Mouse (Mus musculus) neural tube, embryonic 10.5 days (tissue): ENCODE data around the gene Tmem131l.

ENCODE experiments used
- DNase-seq: peaks from one replicate; pipeline ENCODE4 v3.0.0-alpha.2; 2017; ENCODE audit warnings: low spot score; ENCODE audit errors: extremely low spot score

Tmem131l gene

DNA sequence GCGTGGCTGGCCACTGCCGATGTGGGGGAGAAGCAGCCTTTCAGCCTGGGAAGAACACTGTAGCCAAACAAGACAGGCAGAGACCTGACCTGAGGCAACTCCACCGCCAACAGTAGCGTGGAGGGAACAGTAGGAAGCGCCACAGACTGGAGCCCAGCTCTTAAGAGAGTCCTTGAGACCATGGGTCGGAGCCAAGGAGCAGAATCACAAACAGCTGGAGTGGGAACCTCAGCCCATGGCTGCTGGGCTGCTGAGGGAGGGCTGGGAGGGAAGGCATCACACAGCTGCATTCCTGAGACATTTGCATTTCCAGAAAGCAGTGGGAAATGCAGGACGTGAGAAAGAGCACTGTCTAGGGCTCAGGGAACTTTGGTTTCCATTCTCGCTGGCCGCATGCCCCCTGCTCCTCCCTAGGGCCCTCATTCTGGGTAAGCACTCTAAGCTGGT, 8.8 kb upstream of the Tmem131l start:
- no peak for DNase-seq

DNA sequence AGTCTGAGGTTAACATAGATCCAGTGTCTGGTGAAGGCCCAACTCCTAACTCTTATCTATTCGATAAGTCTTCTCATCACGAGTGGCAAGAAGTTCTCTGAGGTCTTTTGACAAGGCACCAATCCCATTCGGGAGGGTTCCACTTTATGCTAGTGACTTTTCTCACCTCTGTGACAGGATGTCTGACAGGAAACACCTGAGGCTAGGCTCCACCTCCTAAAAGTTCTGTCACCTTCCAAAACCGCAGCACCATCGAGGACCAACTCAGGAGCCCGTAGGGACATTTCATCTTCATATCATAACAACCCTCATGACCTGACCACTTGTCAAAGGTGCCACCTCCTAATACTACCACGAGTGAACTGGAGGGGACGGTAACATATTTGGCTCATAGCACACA, 6.2 kb upstream of the Tmem131l start:
- DNase-seq: no peak

DNA sequence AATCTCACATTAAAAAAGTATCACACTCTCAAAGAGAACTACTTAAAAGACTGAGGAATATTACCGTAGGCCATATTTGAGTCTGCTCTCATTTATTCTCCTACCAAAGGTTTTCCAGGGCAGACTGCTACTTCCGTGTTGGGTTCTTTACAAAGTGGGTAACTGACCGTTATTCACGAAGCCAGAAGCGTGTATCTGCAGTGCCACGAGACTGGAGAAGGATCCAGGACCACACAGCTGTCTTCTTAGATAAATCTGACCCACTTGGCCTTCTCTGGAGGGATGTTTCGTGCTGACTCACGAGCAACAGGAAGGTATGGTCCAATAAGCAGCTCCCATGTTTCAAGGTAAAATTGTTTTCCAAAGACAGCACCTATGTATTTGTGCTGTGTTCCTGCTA, 1.8 kb upstream of the Tmem131l start:
- DNase-seq: no peak

DNA sequence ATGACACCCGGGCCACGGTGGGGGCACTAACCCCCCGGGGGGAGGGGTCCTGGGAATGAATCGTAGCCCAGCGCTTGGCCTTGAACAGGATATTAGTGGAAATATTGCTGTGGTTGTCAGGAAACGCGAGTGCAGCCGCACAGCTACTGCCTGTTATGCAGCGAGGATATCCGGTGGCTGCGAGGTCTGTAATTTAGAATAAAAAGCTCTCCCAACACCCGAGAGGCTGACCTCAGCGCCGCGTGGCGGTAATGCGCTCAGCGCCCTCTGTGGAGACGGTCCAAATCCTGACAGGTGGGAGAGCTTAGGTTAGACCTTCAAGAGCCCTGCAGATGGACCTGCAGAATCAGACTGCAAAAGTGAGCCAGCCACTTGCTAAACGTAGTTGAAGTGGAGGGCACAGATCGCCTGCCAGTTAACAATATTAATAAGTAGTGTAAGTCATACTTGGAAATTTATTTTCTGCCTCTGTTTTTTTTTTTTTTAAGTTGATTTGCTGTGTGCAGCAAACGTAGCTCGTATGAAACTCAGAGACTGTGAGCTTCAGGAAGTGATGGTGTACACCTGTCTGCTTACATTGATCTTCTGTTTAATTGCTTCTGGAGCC, 604 bp upstream of the Tmem131l start:
- DNase-seq: no peak

DNA sequence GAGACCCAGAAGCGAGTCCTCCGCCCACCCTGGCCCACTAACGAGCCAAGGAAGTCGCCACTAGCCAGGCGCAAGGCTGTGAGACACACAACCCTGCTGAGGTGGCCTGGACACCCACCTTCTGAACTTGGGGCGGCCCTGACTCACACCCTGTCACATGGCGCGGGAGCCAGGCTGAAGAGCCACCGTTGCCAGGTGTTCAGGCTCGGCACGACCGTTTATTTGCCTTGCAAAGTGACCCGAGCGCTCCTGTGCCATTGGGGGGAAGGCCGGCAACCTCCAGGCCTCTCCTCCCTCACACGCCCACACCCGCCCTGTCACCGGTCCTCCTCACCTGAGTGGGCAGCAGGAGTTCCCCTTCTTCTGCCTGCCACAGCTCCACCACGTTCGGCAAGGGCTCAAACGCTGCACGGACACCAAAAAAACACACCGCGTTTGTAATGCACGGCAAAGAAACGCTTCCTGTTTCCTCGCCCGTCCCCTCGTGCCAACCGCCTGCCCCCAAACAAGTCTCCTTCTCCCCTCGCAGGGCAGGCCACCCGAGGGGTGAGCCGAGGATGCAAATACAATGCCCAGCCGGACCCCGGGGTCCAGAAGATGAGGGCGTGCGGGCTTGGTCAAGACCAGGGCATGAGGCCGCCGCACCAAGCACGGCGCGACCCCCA, 862 bp downstream of the Tmem131l start:
- DNase-seq: peak; percentile 84

DNA sequence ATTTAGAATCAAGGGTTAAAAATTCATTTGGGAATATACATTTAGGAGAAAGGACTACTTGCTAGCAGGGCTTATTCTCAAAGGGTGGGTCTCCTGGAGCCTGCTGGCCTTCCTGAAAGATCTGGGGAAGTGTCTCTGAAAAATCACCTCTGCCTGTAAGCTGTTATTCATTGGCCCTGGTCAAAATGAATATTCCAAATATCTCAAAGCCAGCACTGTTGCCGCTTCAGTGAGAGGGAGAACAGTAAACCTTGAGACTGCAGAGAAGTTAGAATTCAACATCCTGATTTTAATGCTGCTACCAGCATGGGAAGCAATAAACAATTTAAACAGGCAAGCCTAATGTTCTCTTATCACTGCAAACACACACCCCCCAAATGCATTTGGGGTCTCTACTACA, 1.8 kb downstream of the Tmem131l start:
- no peak for DNase-seq

DNA sequence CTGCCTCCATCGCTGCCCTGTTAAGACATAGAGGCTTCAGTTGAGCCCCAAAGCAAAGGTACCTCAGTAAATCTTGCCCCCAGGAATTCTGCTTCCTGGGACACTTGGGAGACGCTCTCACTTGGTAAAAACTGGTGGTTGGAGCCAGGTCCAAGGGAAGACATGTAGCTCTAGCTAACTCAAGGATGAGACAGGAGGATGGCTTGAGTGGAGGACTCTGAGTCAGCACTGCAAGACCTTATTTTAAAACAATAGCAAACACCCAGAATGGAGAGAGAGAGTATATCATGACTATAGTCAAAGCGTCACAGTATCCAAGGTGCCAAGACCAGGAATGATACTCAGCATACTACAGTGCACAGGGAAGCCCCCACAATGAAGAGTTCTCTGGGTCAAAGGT, 2.4 kb downstream of the Tmem131l start:
- DNase-seq: no peak

DNA sequence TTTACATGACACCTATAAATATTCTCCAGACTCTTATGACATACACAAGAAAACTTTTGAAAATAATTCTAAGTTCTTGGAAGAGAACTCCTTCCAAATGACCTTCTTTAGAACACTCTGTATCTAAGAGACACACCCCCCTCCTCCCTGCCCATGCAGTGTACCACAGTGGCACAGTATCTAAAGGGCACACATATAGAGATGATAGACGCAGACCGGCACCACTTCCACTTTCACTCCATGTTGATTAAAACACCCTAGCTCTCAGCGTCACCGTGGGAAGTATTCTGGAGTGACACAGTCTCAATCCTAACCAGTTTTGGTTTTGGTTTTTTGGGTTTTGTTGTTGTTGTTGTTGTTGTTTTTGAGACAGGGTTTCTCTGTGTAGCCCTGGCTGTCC, 3.1 kb downstream of the Tmem131l start:
- DNase-seq: no peak

DNA sequence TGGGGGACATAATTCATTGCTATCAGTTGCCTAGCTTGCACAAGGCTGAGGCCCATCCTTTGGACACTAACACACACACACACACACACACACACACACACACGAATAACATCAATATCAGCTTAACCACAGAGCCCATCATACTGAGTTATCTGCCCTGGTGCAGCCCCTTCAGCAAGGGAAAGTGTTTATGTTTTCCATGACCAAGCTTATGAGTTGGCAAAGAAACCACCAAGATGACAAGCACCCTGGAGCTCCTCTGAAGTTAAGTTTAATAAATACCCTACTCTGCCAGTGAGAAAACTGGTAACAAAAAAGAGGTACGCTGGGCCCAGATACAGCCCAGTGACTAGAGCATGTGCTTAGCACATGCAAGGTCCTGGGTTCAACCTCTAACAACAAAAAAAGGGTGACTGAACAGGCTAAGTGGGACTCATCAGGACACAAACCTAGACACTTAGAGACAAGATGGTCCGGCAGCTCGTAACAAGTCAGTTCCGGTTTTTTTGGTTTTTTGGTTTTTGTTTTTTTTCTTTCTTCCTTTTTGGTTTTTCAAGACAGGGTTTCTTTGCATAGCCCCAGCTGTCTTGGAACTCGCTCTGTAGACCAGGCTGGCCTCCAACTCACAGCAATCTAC, 4.1 kb downstream of the Tmem131l start:
- no peak for DNase-seq

DNA sequence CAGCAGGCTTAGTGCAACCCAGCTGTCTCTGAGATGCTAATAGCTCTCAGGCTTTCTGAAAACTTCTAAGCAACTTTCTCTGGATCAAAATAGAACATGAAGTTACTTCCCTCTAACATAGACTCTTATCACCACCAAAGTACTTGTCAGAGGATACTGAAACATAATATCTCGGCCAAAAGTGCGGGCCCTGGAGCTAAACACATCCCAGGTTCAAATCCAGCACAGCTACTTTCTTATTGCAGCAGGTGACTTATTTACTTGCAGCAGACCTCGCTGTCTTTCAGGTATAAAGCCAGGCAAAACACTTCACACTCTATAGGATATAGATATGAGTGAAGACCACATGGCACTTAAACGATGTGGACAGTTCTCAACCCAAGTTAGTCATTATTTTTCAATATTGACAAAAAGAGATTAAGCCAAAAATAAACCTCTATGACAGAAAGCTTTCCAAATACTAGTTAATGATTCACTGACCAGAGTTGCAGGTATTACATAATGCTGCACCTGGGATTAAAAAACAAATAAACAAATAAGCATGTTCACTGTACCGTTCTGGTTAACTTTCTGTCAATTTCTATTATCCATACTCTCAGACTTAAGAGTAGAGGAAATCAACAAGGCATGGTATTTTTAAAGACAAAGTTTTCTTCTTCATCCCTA, 5.7 kb downstream of the Tmem131l start:
- DNase-seq: no peak

DNA sequence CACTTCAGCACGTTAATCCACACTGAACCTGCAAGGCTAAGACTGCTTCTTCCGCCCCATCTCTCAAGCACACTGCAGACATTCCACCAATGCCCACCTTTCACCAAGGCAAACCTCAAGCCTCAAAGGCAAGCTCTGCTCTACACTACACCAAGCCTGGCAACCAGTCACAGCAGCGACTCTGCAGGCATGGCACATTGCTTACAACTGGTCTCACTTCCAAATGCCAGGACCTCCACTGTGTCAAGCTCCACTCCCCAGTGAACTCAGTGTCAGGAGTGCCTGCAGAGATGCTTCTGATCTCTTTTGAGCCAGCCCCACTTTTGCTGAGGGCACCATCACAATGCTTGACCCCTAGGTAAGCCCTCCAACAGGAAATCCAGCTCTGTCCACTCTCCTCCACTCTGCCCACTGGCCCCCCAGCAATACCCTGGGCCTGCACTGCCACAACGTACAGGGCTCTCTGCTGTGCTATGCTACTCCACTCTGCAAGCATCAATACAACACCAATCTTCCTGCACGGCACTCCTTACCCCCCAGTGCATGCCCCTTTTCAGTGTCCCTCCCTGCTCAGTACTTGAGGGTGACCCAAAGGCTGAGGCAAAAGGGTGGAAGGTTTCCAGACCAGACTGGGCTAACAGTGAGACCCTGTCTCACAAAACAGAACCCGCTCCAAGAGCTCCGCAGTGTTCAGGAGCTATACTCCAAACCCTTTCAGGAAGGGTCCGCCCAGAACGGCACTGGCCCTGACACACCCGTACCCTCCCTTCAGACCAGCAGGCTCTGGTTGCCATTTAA, 6.8 kb downstream of the Tmem131l start:
- DNase-seq: no peak

DNA sequence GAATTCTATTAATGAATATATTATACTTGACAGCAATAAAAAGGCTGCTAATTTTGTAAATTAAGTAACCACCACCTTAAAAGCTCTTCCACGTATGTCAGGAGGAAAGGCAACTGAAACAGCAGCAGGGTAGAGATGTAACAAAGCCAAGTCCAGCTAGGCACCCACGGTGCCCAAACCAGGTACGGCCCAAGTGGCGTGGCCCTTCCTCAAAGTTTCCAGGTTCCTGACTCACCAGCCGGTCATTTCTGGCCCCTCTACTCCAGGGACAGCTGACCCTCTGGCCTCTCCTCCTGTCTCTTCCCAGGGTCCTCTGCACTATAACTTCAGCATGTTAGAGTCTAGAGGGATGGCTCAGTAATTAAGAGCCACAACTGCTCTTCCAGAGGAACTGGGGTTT, 7.6 kb downstream of the Tmem131l start:
- DNase-seq: no peak

DNA sequence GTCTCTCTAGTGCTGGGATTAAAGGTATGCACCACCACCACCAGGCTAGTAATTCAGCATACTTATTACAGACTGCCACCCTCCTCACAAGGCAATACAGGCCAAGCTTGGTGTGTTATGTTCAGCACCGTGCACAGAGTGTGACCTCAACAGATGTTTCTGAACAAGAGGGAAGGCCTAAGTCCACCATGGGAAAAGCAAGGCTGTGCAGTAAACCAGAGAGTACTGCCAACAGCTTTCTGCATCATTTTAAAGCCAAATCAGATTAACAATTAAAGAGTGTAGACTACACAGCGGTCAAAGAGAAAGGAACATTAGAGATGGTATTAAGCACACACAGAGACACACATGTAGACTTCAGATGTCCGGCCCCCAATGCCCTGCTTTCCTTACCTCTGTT, 8.8 kb downstream of the Tmem131l start:
- no peak for DNase-seq

DNA sequence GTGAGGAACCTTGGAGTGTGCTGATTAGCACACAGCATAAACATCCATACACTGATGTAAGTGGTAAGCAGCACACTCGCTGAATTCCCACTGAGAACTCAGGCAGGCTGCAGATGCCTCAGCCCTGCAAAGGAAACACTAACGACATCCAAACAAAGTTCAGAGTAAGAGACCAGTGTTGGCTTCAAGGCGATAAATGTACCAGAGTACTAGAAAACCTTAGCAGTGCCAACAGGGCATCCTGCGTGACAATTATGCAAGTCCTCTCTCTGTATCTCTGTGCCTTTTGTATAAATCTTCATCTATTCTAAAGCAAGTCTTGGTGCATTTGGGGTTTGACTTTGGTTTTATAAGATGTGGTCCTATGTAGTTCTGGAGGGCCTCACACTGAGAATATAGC, 11.0 kb downstream of the Tmem131l start:
- no peak for DNase-seq

DNA sequence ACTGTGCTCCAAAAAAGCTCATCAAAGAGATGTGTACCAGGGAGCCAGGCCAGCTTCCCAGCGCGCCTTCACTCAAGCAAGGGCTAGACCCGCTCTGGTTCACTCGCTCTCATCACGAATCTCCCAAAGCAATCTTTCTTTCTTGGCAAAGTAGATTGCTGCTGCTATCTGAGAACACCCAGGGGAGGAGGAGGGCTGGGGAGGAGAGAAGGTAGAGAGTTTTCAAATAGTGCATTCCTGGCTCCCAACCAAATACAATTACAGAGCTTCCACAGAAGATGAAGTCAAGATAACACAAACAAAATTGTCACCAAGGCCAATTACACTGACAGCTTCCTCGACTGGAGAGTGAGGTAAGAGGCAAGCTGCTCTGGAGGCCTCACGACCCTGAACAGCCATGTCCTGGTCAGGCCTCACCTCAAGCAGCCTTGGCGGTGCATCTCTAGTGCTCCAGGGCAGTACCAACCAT, 12.2 kb downstream of the Tmem131l start:
- DNase-seq: no peak

DNA sequence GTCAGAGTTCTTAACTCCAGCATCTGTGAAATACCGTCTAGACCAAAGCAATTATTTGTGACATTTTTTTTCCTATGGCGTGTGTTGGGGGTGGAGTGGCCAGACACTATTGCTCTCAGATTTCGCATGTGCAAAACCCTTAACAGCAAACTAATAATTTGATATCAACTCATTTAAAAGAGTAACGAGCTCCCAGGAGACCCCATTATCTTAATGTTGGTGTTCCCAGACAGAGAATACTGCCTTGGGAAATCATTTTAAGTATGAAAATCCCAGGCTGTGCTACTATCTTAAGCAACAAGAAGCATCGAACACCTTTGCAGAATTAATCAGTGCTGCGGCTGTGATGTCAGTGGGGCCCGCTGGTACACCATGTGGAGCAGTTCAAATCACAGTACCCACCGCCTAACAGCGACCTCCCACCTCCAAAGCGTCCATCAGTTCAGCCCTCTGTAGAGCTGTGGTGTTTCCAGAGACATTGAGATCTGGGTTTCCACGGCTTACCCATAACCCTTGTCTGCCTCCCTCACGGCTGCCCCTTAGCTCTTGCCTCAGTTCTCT, 15.4 kb downstream of the Tmem131l start:
- DNase-seq: no peak

DNA sequence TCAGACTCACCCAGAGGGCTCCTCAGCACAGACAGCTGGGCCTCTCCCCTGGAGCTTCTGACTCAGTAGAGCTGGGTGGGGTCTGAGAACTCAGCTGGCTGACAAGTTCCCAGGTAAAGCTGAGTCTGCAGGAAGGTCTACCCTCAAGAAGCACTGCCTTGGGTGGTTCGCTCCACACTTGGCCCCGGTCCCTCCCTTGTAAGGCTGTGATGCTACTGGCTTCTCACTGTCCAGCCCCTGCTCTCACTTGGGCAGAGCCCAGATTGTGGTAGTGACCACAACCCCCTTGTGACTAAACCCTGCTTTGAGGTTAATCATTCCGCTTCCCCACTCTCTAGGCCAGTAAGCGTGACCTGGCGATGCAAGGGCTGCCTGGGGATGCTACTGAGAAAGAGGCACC, 17.3 kb downstream of the Tmem131l start:
- no peak for DNase-seq

DNA sequence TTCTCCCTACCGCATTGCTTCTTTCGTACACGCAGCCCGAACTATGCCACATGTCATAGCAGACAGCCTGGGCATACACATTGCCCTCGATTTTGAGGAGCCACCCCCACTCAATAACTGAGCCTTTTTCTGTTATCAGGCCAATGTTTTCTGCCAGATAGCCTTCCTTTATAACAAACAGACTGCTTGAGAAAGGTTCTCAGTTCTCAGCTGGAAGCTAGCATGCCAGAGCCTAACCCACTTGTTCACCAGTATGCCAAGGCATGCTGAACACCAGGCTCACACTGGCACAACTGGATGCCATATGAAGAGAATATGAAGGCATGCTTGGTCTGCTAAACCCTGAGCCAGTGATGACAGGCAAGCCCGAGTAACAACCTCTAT, 17.8 kb downstream of the Tmem131l start:
- DNase-seq: no peak

DNA sequence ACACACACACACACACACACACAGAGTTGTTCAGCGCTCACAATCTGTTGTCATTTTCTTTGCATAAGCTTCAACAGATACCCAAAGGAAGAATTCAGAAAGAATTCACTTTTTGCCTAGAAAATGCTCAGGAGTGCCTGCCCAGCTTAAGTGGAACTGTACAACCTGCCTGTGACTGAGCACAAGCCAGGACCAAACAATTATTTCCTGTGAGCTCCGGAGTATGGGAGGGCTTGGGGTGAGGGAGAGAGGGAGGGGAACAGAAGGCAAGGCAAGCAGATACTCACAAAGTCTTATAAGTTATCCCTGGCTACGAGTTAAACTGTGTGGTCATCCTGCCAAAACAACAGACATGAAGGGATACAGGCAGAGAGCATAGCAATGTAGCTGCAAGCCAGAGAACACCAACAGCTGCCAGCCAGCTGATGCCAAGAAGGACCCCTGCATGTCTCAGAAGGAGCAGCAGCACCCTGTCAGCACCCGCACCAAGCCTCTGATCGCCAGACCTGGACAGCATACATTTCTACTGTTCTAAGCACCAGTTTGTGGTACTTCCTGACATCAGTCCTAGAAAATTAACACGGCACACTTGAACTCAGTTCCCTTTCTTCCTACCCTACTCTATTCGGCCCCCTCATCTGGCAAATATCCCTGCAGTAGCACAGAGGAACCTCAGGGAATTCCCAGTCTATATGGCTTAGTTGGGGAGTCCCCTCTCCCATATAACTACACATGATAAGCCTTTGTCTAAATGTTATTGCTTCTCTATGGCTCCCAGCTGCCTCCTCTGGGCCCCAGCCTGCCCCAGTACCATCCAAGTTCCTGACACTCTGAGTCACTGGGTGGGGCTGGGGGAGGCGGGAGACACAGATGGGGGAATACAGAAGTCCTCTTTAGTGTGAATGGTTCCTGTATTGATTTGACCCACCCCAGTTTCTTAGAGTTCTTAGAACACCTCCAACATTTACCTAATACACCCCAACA, 18.5 kb downstream of the Tmem131l start:
- no peak for DNase-seq

DNA sequence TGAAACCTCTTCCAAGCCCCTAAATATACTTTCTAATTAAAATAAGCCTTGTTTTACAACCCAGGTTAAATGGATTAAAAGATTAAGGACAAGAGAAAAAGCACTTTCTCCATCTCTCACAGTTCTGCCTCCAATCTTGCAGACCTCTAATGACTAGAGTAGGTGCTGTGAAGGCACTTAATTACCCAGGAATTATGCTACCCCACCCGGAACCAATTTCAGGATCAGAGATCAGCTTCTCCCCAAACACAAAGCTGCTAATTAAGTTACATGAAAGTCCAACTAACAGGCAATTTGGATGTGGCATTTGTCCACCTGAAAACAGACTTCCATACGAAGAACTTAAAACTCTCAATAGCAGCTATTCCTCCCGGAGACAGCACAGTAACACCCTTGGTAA, 19.4 kb downstream of the Tmem131l start:
- DNase-seq: no peak
